Mouse (Mus musculus) A20 (cell line): ENCODE data around the gene Agk.
A peak's percentile ranks its signal among the peaks of the same experiment; 100 is the strongest.

ENCODE experiments used
- DNase-seq: peaks from one replicate; pipeline ENCODE4 v3.0.0-alpha.2; 2011; ENCODE audit warnings: low read depth, low spot score

Gene Agk

DNA sequence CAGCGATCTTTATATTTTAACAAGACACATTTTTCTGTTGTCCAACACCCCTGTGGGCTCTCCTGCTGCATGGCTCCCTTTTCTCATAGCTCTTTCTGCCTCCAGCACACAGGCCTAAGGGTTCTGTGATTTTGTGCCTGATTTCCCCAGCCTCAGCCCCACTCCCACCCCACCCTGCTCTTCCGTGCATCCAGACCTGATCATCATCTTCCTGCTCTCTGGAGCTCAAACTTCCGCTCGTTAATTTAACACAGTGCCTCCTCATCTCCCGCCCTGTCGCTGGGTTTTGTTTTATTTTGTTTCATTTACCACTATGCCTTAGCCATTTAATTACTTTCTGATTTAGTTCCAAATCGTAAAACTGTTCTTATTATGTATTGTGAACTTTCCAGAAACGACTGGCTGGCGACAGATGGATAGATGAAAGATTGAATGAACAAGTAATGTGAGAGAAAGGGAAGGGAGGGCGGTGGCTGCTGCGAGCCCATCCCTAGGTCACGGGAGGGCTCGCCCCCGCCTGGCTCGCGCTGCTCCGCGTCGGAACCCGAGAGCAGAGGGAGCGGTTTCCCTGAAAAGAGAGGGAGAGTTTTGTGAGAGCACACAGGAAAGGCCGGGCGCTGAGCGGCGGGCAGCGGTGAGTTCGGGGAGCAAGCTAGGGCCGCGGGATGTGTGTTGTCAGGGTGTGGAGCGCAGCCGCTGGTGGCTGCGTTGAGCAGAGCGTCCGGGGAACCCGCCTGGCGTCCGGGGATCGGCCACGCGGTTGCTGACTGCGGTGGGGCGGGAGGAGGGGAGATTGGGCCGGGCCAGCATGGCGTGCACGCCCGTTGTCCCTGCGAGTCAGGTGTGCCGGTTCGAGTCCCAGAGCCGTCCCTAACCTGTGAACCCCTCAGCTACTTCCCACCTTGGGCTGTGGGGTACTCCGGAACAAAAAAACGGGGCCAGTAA is at the start of gene Agk:
Gene Agk, plus strand, starts transcription at position 276 of the 945 bp plus-strand sequence.
- DNase-seq, result peak; percentile 90

DNA sequence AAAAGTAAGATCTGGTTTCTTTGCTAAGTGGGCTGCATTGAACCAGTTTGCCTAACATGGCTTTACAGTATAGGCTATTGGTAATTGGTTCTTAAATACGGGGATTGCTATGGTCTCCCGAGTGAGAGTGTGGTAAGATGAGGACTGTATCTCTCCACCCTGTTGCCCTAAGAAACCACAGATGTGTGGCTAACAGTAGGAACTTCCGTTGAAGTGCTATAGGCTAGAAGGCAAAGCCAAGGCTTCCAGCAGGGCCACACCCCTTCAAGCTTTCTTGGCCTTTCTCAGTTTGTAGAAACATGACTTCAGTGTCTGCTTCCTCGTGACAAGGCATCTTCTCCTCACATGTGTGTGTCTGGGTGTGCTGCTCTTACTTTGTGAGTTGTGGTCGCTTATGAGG is 24.3 kb upstream of the Agk start:
- DNase-seq, result no peak

DNA sequence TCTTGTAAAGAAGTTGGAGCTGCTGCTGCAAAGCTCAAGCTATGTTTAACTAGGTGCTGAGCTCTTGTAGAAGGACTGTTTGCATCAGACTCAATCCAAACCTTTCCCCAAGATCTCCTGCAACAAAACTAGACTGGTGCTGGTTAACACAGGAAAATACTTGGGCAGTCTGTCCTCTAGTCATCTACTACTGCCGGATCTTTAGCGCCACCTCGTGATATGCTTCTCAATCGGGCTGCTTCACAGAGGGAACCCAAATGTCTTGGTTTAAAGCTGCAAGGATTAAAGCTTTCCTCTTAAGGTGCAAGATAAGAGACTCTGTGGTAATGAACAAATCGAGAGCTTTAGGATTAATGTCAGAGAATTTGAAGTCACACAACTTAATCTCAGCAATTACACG is 21.6 kb upstream of the Agk start:
- DNase-seq, result peak; percentile 33

DNA sequence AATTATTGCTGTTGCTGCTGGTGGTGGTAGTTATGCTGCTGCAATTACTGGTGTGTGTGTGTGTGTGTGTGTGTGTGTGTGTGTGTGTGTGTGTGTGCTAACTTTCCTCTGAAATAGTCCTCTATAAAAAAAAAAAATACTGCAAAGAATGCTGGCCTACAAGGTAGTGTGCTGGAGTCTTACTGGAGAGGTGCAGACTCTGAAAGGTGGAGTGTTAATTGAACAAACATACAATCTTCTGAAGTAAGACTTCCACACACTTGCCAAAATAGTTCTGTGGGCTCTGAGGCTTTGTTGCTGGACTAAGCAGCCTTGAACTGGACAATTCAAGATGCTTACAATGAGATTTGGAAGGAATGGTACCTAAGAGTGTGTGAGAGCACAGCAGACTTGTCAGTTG is 20.0 kb upstream of the Agk start:
- no peak for DNase-seq

DNA sequence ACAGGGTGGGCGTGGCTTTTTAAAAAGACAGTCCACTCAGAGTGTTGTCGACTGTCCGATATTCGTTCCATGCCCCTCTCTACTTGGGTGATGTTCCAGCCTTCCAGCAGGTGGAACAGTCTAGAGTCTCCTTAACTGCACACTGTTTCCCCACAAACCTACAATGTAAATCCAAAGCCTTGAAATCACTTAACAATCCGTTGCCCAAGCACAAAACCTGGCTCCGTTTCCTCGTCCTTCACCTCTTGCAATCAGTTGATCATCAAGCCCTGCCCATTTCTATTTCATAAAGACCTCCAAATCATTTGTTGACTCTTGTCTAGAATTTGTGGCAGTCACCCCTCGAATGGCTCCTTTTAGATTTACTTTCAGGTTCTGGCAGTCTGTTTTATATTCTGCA is 1.4 kb downstream of the Agk start:
- DNase-seq, result no peak

DNA sequence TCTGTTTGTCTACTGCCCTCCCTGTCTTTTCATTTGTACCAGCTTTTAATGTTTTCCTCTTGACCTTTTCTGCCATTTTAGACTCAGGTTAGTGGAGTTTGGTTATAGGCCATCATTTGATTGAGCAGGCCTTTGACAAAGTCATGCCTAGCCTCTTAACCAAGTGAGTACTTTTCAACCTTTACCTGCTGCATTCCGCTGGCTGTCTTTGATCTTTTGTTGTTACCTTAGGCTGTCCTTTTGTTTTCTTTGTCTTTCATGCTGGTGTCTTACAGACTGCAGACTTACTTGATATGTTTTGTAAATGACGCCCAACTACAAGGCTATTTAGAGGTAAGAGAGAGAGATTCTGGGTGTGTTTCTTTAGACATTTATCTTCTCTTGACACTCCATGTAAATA is 8.5 kb downstream of the Agk start:
- no peak for DNase-seq

DNA sequence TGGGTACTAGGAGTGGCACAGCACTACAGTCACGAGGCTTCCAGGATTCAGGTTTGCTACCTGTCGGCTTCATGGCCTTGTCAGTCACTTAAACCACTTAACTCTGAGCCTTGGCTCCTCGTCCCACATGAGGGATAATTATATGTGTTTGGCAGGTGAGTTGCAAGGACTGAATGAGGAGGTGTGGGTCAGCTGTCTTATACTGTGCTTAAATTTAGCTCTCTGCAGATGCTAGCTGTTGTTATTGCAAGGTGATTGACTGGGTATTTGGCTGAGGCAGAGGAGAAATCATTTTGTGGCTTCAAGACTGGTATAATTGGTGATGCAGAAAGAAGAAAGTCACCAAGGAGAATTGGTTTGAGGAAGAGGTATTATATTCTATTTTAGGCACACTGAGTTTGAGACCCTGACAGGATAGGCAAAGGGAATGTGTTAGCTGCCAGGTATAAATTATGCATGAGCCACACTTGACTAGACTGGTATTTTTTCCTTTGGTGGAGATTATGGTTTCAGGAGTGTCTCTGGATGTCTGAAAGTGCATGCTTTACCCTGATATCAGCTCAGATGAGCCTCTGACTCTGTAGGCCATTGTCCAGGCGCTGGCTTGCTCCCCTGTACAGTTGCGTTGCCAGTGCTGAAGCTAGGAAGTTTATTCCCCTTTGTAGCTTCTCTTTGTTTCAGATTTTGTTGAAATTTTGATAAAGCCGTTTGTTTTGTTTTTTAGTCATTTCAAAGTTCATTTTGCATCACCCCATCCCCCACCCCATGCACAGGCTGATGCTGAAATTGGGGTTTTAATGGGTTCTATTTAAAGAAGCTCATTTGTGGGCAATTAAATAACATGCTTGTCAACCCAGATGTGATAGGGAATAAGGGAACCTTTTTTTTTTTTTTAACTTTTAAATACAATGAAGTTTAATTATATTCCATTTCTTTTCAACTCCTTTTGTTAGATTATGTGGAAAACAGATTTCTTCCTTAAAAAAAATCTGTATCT is 12.1 kb downstream of the Agk start:
- DNase-seq, result no peak

DNA sequence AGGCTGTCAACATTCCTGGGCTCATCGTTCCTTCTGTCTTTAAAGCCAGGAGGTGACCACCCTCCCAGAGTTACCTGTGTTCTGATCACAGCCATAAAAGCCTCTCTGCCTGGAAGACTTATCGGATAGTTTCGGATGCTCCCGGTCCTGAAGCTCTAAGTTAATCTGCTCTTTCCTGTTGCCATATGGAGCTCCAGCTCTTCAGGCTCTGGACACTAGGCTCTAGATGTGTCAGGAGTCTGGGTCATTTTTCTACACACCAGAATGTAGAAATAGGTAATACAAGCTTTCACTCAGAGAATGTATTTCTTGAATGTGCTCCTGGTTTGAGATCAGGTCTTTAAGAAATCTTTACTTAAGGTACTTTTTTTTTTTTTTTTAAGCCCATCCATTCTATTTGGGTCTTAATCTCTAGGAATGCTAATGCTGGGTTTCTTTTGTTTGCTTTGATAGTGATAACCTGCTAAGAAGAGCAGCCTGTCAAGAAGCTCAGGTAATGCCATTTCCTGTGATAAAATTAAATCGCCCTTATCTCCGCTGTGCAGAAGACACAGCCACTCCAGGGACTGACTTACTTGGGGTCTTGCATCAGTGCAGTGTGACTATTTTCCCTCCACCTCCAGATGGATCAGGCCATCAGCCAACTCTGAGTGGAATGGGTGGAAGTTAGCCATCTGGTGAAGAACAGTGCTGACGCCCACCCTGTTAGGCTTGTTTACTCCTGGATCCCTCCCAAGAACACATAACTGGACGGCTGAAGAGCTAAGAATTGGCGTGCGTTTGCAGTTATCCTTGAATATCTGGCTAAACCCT is 22.2 kb downstream of the Agk start:
- DNase-seq, result no peak

DNA sequence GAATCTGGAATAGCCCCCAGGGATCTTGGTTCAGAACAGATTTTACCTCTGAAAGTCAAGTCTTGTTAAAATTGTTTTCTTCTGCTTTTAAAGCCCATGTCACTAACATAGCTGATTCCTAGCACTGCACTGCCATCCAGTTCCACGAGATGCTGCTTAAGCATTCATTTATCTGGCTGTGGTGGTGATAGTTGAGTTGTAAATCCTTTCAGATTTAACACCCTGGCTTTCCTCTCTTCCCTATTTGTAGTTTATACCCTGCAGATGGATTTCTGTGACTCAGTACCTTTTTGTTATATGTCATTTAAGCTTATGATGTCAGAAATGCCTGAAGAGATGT is 22.8 kb downstream of the Agk start:
- DNase-seq, result no peak

DNA sequence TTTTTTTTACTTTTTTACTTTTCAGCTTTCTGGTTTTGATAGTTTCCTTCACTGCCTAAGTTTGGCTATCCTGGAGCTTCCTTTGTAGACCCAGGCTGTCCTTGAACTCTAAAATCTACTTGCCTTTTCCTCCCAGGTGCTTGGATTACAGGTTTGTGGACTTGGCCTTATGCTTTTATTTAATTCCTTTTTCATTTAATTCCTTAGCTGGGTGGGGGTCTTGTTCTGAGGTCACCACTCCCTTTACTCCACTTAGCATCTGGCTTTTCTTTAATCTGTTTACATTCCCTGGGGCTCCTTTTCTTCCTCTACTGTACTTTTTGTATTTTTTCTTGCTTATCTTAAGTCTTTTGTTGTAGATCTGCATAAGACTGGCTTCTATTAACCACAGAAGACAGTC is 25.1 kb downstream of the Agk start:
- DNase-seq, result no peak

DNA sequence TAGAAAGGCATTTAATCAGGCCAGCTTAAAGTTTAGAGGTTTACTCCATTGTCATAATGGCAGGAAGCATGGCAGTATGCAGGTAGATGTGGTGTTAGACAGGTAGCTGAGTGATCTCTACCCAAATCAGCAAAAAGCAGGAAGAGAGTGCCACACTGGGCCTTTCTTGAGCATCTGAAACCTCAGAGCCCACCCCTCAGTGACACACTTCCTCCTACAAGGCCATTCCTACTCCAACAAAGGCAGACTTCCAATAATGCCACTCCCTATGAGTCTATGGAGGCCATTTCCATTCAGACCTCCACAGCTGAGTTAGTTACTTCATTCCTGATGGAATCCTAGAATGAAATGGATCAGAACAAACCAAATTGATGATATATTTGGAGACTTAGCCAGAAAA is 25.9 kb downstream of the Agk start:
- DNase-seq, result no peak

DNA sequence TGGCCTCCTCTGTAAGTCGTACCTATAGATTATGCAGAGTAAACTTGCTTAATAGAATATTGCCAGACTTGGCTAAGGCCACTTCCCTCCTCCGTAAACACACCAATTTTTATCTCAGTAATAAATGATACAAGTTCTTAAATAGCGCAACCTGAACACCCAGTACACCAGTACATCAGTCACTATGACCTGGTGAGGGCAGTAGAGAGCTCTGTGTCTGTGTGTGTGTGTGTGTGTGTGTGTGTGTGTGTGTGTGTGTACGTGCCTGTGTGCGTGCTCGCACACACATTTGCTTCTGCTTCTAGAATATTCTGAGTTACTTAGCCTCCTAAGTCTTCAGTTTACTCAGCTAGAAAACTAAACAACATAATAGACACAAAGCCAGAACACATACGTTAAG is 28.4 kb downstream of the Agk start:
- peak; percentile 30 for DNase-seq

DNA sequence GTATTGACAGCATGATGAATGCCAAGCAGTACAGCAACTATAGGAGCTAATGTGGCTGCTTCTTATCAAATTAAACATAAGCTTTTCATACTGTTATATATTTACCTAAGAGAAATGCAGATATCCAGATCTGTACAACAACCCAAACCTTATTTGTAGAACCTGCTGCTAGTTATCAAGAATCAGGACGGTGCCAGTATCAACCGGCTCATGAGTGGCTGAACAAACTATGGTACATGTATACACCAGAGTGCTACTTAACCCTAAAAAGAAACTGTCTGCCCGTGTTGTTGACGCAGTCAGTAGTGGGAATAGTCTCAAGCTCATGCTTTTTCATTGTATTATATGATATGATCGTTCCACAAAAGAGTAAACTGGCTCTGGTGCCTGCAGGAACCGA is 46.1 kb downstream of the Agk start:
- no peak for DNase-seq

DNA sequence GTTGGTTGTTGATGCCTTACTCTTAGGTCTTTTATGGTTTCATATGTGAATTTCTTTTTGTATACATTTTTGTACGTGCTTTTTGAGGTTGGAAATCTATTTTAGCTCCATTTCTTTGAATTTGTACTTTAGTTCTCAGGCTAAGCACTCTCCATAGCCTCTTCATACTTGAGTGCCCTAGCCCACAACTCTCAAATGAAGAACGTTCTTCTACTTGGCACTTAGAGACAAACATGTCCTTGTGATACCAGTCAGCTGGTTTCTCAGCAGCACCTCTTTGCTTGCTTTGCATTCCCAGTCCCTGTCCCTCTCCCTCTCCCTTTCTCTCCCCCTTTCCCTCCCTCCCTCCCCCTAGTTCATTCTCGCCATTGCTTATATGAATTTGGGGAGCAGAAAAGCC is 55.2 kb downstream of the Agk start:
- DNase-seq, result no peak

DNA sequence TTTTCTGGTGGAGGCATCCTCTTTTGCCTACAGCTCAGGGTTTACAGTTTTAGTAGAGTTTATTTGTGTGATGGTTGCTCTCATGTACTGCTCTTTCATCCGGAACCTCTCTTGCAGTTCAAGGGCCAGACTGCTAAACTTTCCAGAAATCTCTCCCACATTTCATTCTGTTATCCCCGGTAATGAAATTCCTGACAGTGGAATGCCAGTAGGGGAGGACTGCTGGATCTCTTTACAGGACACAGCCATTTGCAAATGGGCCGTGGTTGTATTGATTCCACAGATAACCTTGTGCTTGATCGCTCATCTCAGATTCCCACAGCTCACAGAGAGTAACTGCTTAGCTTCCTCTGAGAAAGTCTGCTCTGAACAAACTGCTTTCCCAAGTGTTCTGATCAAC is 56.9 kb downstream of the Agk start:
- no peak for DNase-seq

DNA sequence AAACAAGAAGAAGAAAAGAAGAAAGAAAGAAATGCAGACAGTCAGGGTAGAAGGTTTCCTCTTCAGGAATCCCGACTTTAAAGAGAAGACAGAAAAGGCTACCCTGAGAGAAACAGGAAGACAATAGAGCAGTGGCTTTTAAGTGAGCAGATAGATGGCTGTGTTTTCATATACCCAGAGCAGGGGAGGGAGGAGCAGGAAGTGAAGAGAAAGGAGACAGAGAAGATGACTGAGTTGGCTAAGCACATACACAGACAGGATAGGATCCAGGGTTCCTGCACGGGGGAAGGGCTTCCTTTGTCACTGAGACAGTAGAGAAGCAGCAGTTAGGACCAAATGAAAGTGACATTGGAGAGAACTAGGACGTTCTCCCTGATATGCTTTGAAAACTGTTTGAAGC is 60.7 kb downstream of the Agk start:
- DNase-seq, result no peak

DNA sequence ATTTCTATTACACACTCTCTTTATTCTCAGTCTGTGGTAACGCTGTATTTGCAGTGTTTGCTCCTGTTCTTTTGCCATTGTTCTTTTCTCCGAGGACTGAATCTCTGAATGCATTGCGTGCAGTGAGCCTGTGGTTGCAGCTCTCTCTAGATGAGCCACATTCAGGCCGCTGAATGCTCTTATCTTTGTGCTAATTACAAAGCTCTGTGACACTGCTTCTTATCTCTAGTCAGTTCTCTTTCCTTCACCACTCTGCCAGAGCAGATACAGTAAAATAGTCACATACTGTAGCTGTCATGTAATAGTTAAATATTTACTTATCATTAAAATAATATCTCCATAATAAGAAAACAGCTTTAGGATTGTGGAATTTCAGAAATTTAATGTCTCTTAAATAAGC is 63.7 kb downstream of the Agk start:
- DNase-seq, result no peak

DNA sequence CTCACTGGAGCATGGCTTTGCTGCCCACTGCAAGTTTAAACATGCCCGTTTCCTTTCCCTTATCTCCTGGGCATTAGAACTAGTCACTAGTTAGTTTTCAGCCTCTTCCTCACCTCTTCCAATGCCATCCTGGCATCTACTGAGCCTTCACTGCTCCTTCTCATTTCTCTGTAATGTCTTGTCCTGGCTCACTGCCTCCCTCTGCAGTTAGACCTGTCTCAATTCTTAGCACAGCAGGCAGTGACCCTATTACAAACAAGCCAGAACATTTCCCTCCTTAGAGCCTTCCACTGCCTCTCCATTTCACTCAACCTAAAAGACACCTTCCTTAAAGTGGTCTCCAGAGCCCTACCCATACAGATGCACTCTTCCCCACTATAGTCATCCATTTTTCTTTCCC is 66.0 kb downstream of the Agk start:
- no peak for DNase-seq

DNA sequence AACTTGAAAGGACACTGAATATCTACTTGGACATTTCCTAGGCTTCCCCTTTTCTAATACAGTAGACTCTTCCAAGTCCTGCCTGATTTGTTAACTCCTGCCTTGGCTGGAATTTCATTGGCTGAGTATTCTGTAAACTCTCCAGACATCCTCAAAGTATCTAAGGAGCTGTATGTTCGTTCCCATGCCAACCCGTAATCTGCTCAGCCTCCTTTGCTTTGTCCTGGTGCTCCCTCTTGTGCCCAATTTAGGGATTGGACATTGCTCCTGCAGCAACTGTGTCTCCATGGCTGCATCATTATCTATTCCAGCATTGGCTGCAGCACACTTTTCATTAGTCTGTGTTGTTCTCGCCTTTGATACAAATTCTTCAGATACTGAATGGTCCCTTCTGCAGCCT is 68.2 kb downstream of the Agk start:
- peak; percentile 30 for DNase-seq

DNA sequence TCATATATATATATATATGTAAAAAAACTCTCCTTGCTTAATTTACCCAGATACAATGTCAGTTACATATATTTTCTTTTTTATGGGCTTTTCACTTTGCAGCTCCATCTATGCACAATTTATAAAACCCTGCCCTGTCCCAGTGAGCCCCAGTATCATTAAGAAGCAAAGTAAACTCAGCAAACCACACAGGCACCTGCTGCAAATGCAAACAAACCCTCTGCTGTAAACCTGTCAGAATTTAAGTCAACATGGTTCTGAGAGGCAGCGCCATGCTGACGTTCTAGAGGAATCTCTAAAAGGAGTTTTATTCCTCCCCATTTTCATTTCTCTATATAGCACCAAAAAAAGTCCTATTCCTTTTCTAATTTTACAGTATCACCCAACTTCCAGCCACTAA is 77.1 kb downstream of the Agk start:
- no peak for DNase-seq

DNA sequence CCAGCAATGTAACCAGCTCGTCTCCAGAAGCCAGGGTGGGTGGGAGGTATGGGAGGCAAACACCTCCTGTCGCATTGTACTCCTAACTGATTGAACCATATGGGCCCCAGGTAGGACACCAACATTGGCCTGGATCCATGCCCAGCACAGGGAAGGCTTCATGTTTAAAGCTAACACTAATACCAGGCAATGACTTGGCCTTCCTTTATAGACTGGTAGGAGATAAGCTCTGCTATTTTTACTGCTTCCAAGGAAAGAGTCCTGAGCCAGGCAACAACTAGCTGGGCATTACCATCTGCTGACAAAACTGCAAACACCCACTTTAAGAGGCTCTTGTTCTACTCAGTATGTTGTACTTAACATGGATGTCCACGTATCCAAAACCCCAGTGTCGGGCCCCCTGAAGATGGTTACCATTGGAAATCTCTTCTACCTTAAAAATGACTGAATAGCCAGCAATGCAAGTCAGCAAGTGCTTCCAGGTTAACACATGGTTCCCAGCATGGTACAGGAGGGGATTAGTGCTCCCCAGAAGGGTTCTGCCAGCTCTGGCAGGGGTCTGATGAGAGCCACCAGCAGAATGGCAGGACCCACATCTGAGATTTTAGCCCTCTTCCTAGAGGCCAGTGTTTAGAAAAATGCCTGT is 78.8 kb downstream of the Agk start:
- no peak for DNase-seq
